Mouse (Mus musculus): ENCODE measurements around the gene Adat1.

DNA sequence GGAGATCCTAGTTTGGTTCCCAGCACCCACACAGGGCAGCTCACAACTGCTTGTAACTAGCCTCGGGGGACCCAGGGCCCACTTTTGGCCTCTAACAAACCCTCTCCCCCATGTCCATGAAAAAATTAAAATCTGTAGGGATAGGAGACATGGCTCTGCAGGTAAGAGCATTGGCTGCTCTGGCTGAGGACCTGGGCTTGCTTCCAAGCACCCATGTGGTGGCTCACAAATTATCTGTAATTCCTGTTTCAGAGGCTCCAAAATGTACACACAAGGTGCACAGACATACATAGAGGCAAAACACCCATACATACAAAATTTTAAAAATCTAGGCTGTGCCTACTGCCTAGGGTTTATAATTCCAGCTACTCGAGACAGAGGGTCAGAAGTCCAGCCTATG, 34.9 kb downstream of the Adat1 start:
- TF ChIP-seq POLR2A (IDR thresholded peaks at IDR 0.05; ENCODE audit: low read depth, low read length): no peak
- no peak for TF ChIP-seq CTCF (IDR thresholded peaks at IDR 0.05; ENCODE audit: extremely low read depth, insufficient read length, insufficient replicate concordance, low read depth, low read length)

All from small intestine, adult 2 months (tissue).